Mouse (Mus musculus) heart, postnatal 10 days (tissue): Measurements from ENCODE around the gene Gtf2e1. TPM values are rescaled to one million over a fixed set of nuclear protein-coding genes. Genes with fewer than 3 reads are reported as not detected.
A peak's percentile ranks its signal among the peaks of the same experiment; 100 is the strongest.

Experiments used
- DNase-seq, 2 experiments: peaks; one replicate each; pipeline ENCODE4 v3.0.0; 2021
- intact Hi-C: fragments of 180-260 bp; cut with DNase I; formaldehyde crosslinking; loops from one replicate; pipeline ENCODE4 v1.15.1; 2025
- total RNA-seq, 2 experiments: library from RNA; stranded (reverse); gene quantifications; 2 replicates each; pipeline ENCODE4 v1.2.3; 2021

The Gtf2e1 gene
- total RNA-seq, result 10 to 100 TPM in 1 of 2 experiments, 1 to 10 TPM in 1; 8.8 to 11.7 TPM

GRCm38 (mm10) chr16:37539611-37540580 is at the start of gene Gtf2e1, which contains the start of gene Rabl3:
TSS of gene Gtf2e1 (minus strand) at chr16:37539789.
TSS of gene Rabl3 (plus strand) at chr16:37539885.
- intact Hi-C loops, result loop anchor here (5.0 kb wide), 2 partner anchors 97 to 112 kb away; partner anchors contain the start of gene Ndufb4
- DNase-seq, result peak; percentile 99

- DNase-seq, result peak in 1 of 2 experiments; percentile 10
- intact Hi-C loops, result no loop called here
These were observed 45.6 kb upstream of the Gtf2e1 start for GRCm38 (mm10) chr16:37585129-37585563.

- intact Hi-C loops, result no loop called here
- DNase-seq, result peak; percentile 66 to 67
These were observed 44.8 kb upstream of the Gtf2e1 start for GRCm38 (mm10) chr16:37584218-37585035.

GRCm38 (mm10) chr16:37583801-37584200 is 44.2 kb upstream of the Gtf2e1 start:
- DNase-seq, result no peak
- intact Hi-C loops, result no loop called here

- no peak for DNase-seq
- intact Hi-C loops, result no loop called here
These were observed 43.7 kb upstream of the Gtf2e1 start for GRCm38 (mm10) chr16:37583306-37583705.

GRCm38 (mm10) chr16:37581901-37582300 is 42.3 kb upstream of the Gtf2e1 start:
- DNase-seq, result no peak
- intact Hi-C loops, result no loop called here

GRCm38 (mm10) chr16:37580651-37581050 is 41.1 kb upstream of the Gtf2e1 start:
- intact Hi-C loops, result no loop called here
- DNase-seq, result no peak

GRCm38 (mm10) chr16:37579994-37580393 is 40.4 kb upstream of the Gtf2e1 start, which contains the start of gene Hgd:
TSS of gene Hgd (plus strand) at chr16:37580153.
- DNase-seq, result no peak
- intact Hi-C loops, result no loop called here

- intact Hi-C loops, result no loop called here
- no peak for DNase-seq
These were observed 40.0 kb upstream of the Gtf2e1 start for GRCm38 (mm10) chr16:37579591-37579990.

- no peak for DNase-seq
- intact Hi-C loops, result no loop called here
These were observed 35.7 kb upstream of the Gtf2e1 start for GRCm38 (mm10) chr16:37575325-37575724.

GRCm38 (mm10) chr16:37573061-37573460 is 33.5 kb upstream of the Gtf2e1 start:
- intact Hi-C loops, result no loop called here
- DNase-seq, result no peak

GRCm38 (mm10) chr16:37572117-37572754 is 32.6 kb upstream of the Gtf2e1 start:
- DNase-seq, result no peak
- intact Hi-C loops, result no loop called here

GRCm38 (mm10) chr16:37571554-37571953 is 32.0 kb upstream of the Gtf2e1 start:
- intact Hi-C loops, result no loop called here
- no peak for DNase-seq

- DNase-seq, result no peak
- intact Hi-C loops, result no loop called here
These were observed 27.8 kb upstream of the Gtf2e1 start for GRCm38 (mm10) chr16:37567113-37568050.

GRCm38 (mm10) chr16:37566107-37566506 is 26.5 kb upstream of the Gtf2e1 start:
- intact Hi-C loops, result no loop called here
- no peak for DNase-seq

GRCm38 (mm10) chr16:37565117-37565516 is 25.5 kb upstream of the Gtf2e1 start:
- intact Hi-C loops, result no loop called here
- DNase-seq, result no peak

- intact Hi-C loops, result no loop called here
- no peak for DNase-seq
These were observed 23.4 kb upstream of the Gtf2e1 start for GRCm38 (mm10) chr16:37562961-37563360.

- intact Hi-C loops, result no loop called here
- DNase-seq, result no peak
These were observed 22.8 kb upstream of the Gtf2e1 start for GRCm38 (mm10) chr16:37562414-37562813.

GRCm38 (mm10) chr16:37552824-37553223 is 13.2 kb upstream of the Gtf2e1 start:
- no peak for DNase-seq
- intact Hi-C loops, result no loop called here
